Mouse (Mus musculus): ENCODE data around the gene Casp4. TPM values are rescaled to one million over a fixed set of nuclear protein-coding genes. Genes with fewer than 3 reads are reported as not detected.

The Casp4 gene
- 1.2 and 1.7 TPM in 2 replicates for polyA plus RNA-seq (2015; fragmentation: Nextera tagmentation; extraction: Ambion mirVana)

GRCm38 (mm10) chr9:5308561-5308960 lies at the start of gene Casp4:
Casp4 (plus strand) TSS chr9:5308828.
- Histone ChIP-seq H3K4me2 (peak within 1 kb of the TSS; percentile 46), H3K4me3 (peak within 1 kb of the TSS; percentile 34)
- 46% methylated on average over 5 of the region's 5 CpGs for WGBS

DNA sequence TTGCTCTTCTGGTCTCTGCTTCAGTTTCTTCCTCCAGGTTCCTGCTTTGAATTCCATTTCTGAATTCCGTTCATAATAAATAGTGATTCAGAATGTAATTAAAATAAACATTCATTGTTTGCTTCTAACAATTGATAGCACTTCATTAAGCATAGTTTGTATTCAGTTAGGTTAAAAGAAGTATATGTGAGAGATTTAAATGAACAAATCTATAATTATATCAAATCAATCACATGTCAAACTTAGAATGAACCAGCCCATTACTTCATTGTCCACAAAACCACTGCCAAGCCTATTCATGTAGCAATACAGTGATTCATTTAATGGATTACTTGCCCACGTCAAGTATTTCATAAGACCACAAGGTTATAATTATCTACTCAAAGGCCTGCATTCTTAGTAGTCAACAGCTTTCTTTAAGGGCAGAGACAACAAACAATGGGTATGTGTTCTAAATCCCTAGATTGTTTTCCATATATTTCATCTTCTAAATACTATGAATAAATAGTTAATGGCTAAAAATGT lies 44.6 kb upstream of the Casp4 start:
- no peak for ATAC-seq (ENCODE audit: extremely low read depth, insufficient number of reproducible peaks, low FRiP score, low TSS enrichment)
- 63% methylated on average over 2 of the region's 2 CpGs for WGBS

More at GRCm38 (mm10) chr9:5308561-5308960, at the start of gene Casp4:
- ATAC-seq (ENCODE audit: extremely low read depth, insufficient number of reproducible peaks, low FRiP score, low TSS enrichment), result no peak
- no peaks in the 10 kb centered on the region for H3K27me3 ChIP-seq (replicated peaks)
- H3K4me1 ChIP-seq, result no peaks in the 10 kb centered on the region
- H3K9ac ChIP-seq, result no peak within 1 kb of the TSS
- H3K27ac ChIP-seq (replicated peaks), result no peak within 1 kb of the TSS
- H3K9me3 ChIP-seq, result no peaks in the 10 kb centered on the region
- no peaks in the 10 kb centered on the region for H3K36me3 ChIP-seq

GRCm38 (mm10) chr9:5270274-5270673 lies 38.4 kb upstream of the Casp4 start:
- Histone ChIP-seq H3K4me3 (no peak overlapping the region), H3K4me2 (no peak overlapping the region)
- WGBS, result 64% methylated on average over 2 of the region's 2 CpGs

More for the DNA sequence above, 44.6 kb upstream of the Casp4 start:
- Histone ChIP-seq H3K9me3 (no peaks in the 10 kb centered on the region), H3K36me3 (no peaks in the 10 kb centered on the region), H3K27ac (replicated peaks) (no peak overlapping the region), H3K27me3 (replicated peaks) (no peaks in the 10 kb centered on the region), H3K4me3 (no peak overlapping the region), H3K4me1 (no peaks in the 10 kb centered on the region), H3K4me2 (no peak overlapping the region), H3K9ac (no peak overlapping the region)

DNA sequence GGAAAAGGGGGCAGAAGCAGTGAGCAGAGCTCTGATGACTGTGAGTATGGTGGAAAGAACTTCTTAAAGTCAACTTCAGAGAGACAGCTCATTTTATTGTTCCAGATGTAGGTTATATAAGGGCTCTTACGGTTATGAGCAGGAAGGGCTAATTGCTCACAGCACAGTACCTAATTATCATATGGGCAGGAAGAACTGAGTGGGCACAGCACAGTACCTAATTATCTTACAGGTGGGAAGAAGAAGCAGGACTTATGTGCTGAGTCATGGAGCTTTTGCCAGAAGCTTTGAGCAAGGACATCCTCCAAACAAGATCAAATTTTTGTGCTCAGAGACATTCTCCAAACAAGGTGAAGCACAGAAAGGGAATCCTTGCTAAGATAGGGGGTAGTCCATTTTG lies 37.7 kb upstream of the Casp4 start:
- 62% methylated on average over 1 of the region's 1 CpGs for WGBS
- no peak for ATAC-seq (ENCODE audit: extremely low read depth, insufficient number of reproducible peaks, low FRiP score, low TSS enrichment)
- H3K36me3 ChIP-seq, result no peaks in the 10 kb centered on the region
- H3K4me2 ChIP-seq, result no peak overlapping the region
- H3K9ac ChIP-seq, result no peak overlapping the region
- H3K27me3 ChIP-seq (replicated peaks), result no peaks in the 10 kb centered on the region
- no peaks in the 10 kb centered on the region for H3K9me3 ChIP-seq
- no peaks in the 10 kb centered on the region for H3K4me1 ChIP-seq
- H3K4me3 ChIP-seq, result no peak overlapping the region
- H3K27ac ChIP-seq (replicated peaks), result peak overlapping the region; percentile 45; the same call in 1 of the 2 replicates

More at GRCm38 (mm10) chr9:5270274-5270673, 38.4 kb upstream of the Casp4 start:
- H3K9ac ChIP-seq, result no peak overlapping the region
- ATAC-seq (ENCODE audit: extremely low read depth, insufficient number of reproducible peaks, low FRiP score, low TSS enrichment), result no peak
- no peaks in the 10 kb centered on the region for H3K4me1 ChIP-seq
- no peaks in the 10 kb centered on the region for H3K9me3 ChIP-seq
- H3K36me3 ChIP-seq, result no peaks in the 10 kb centered on the region
- H3K27me3 ChIP-seq (replicated peaks), result no peaks in the 10 kb centered on the region
- no peak overlapping the region for H3K27ac ChIP-seq (replicated peaks)

DNA sequence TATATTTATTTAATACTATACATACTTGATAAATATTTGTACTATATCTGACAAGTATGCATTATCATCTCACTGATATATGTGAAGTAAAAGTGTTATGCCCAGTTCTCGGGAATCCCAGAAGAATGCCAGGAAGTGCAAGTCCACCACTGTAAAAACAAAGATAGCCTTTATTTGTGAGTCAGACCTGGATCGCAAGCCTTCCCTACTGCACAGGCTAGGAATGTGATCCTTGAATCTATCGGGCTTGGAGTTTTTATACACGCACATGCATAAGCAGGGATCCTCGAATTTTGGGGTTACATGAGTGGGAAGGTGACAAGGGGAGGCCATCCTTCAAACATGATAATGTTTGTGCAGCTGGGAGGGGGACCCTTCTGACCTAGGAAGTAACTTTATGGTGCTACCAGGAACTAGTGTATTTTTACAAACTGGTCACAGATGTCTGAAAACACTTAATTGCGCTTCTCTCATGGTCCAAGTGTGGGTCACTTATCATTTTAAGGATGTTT lies 37.2 kb upstream of the Casp4 start:
- H3K4me3 ChIP-seq, result no peak overlapping the region
- H3K27ac ChIP-seq (replicated peaks), result peak overlapping the region; percentile 45
- 53% methylated on average over 6 of the region's 6 CpGs for WGBS
- no peaks in the 10 kb centered on the region for H3K27me3 ChIP-seq (replicated peaks)
- no peak overlapping the region for H3K4me2 ChIP-seq
- no peak overlapping the region for H3K9ac ChIP-seq
- H3K9me3 ChIP-seq, result no peaks in the 10 kb centered on the region
- H3K4me1 ChIP-seq, result no peaks in the 10 kb centered on the region
- no peak for ATAC-seq (ENCODE audit: extremely low read depth, insufficient number of reproducible peaks, low FRiP score, low TSS enrichment)
- H3K36me3 ChIP-seq, result no peaks in the 10 kb centered on the region

DNA sequence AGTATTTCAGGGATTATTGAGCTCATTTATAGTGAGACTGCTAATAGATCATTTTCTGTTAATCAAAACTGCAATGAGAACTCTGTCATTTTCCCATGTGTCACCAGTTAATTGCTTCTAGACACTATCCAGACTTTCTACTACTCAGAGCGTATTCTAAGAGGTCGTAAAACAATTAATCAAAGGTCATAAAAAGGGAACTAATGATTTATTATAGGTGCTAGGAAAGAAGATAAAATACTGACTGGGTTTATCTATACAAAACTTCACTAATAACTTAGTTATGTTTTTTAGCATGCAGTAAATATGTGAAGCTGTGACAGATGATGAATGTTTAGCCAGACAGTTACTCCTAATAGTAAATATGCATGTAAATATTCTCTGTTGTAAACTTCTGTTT lies 22.6 kb upstream of the Casp4 start:
- no peak overlapping the region for H3K4me2 ChIP-seq
- no peak for ATAC-seq (ENCODE audit: extremely low read depth, insufficient number of reproducible peaks, low FRiP score, low TSS enrichment)
- H3K27ac ChIP-seq (replicated peaks), result no peak overlapping the region
- H3K27me3 ChIP-seq (replicated peaks), result no peaks in the 10 kb centered on the region
- H3K4me3 ChIP-seq, result no peak overlapping the region
- WGBS, result 74% methylated on average over 2 of the region's 2 CpGs
- H3K9me3 ChIP-seq, result peaks cover 3% of the 10 kb centered on the region; the same call in 1 of the 2 replicates
- no peaks in the 10 kb centered on the region for H3K4me1 ChIP-seq
- no peak overlapping the region for H3K9ac ChIP-seq
- no peaks in the 10 kb centered on the region for H3K36me3 ChIP-seq

- Histone ChIP-seq H3K4me1 (no peaks in the 10 kb centered on the region), H3K4me3 (no peak overlapping the region), H3K9ac (no peak overlapping the region), H3K9me3 (peaks cover 3% of the 10 kb centered on the region; the same call in 1 of the 2 replicates), H3K36me3 (no peaks in the 10 kb centered on the region), H3K27me3 (replicated peaks) (no peaks in the 10 kb centered on the region), H3K27ac (replicated peaks) (no peak overlapping the region), H3K4me2 (no peak overlapping the region)
- no peak for ATAC-seq (ENCODE audit: extremely low read depth, insufficient number of reproducible peaks, low FRiP score, low TSS enrichment)
These were observed 22.0 kb upstream of the Casp4 start for GRCm38 (mm10) chr9:5286597-5286996.

GRCm38 (mm10) chr9:5296354-5297237 lies 12.0 kb upstream of the Casp4 start:
- no peaks in the 10 kb centered on the region for H3K36me3 ChIP-seq
- 59% methylated on average over 2 of the region's 2 CpGs for WGBS
- no peak overlapping the region for H3K9ac ChIP-seq
- ATAC-seq (ENCODE audit: extremely low read depth, insufficient number of reproducible peaks, low FRiP score, low TSS enrichment), result no peak
- no peaks in the 10 kb centered on the region for H3K27me3 ChIP-seq (replicated peaks)
- H3K4me3 ChIP-seq, result no peak overlapping the region
- no peak overlapping the region for H3K4me2 ChIP-seq
- no peaks in the 10 kb centered on the region for H3K4me1 ChIP-seq
- no peak overlapping the region for H3K27ac ChIP-seq (replicated peaks)
- no peaks in the 10 kb centered on the region for H3K9me3 ChIP-seq

GRCm38 (mm10) chr9:5298329-5299131 lies 10.1 kb upstream of the Casp4 start, which contains the start of gene Casp1:
Casp1 (plus strand) TSS chr9:5298517.
- 68% methylated on average over 11 of the region's 11 CpGs for WGBS
- Histone ChIP-seq H3K4me3 (no peak within 1 kb of the TSS), H3K9ac (no peak within 1 kb of the TSS), H3K27ac (replicated peaks) (no peak within 1 kb of the TSS), H3K9me3 (no peaks in the 10 kb centered on the region), H3K4me2 (no peak within 1 kb of the TSS), H3K36me3 (no peaks in the 10 kb centered on the region), H3K27me3 (replicated peaks) (no peaks in the 10 kb centered on the region), H3K4me1 (no peaks in the 10 kb centered on the region)
- ATAC-seq (ENCODE audit: extremely low read depth, insufficient number of reproducible peaks, low FRiP score, low TSS enrichment), result no peak

GRCm38 (mm10) chr9:5299132-5299381 lies 9.6 kb upstream of the Casp4 start:
- Histone ChIP-seq H3K9ac (no peak overlapping the region), H3K36me3 (no peaks in the 10 kb centered on the region), H3K4me1 (no peaks in the 10 kb centered on the region), H3K27ac (replicated peaks) (no peak overlapping the region), H3K27me3 (replicated peaks) (no peaks in the 10 kb centered on the region), H3K4me2 (no peak overlapping the region), H3K9me3 (no peaks in the 10 kb centered on the region), H3K4me3 (no peak overlapping the region)
- ATAC-seq (ENCODE audit: extremely low read depth, insufficient number of reproducible peaks, low FRiP score, low TSS enrichment), result no peak
- WGBS, result 76% methylated on average over 2 of the region's 2 CpGs

DNA sequence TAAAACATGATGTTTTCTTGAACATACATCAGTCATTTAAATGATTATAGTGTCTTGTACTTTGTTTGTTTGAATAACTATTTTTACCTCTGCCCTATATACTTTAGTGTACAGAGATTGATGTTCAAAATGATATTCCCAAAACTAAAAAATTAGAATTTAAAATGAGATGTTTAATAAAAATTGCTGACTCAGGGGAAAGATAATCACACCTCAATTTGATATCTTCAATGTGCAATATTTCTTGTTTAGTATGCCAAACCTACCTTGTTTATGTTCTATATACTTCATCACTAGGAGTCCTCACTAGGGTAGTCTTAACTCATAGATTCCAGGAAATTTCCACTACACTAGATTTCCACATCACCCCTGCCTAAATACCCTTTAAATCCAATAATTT lies 1.5 kb downstream of the Casp4 start:
- no peaks in the 10 kb centered on the region for H3K27me3 ChIP-seq (replicated peaks)
- no peak overlapping the region for H3K4me2 ChIP-seq
- H3K9ac ChIP-seq, result no peak overlapping the region
- no peaks in the 10 kb centered on the region for H3K36me3 ChIP-seq
- no peak overlapping the region for H3K27ac ChIP-seq (replicated peaks)
- no peak for ATAC-seq (ENCODE audit: extremely low read depth, insufficient number of reproducible peaks, low FRiP score, low TSS enrichment)
- H3K4me1 ChIP-seq, result no peaks in the 10 kb centered on the region
- no peak overlapping the region for H3K4me3 ChIP-seq
- H3K9me3 ChIP-seq, result no peaks in the 10 kb centered on the region
